10 mouse cellular contexts compared by ENCODE assay signal in genomic region chr8:70553740-70554139, GRCm38 (mm10). TPM values are rescaled to one million over a fixed set of nuclear protein-coding genes. Genes with fewer than 3 reads are reported as not detected.
A peak's percentile ranks its signal among the peaks of the same experiment; 100 is the strongest.
DNase-seq lines count a peak whose midpoint lies in the region; ATAC-seq and TF ChIP-seq lines count a peak whose summit lies in the region.
"Had no signal": no experiment of that assay in that cellular context is flagged by ENCODE, and none has a peak within 500 bp of the region (broad histone marks: within the 10 kb centered on the region; RNA-seq: fewer than 3 reads in every experiment).

No protein-coding gene starts in this region.

- no peak overlapping the region for H3K4me2 ChIP-seq in liver, embryonic 15.5 days
- no peak overlapping the region for H3K4me2 ChIP-seq in intestine, embryonic 15.5 days (replicated peaks)
- H3K4me2 ChIP-seq: embryonic facial prominence, embryonic 15.5 days had no signal

- H3K9me3 ChIP-seq in liver, embryonic 15.5 days (replicated peaks): no peaks in the 10 kb centered on the region
- no peaks in the 10 kb centered on the region for H3K9me3 ChIP-seq in intestine, embryonic 15.5 days
- H3K9me3 ChIP-seq: embryonic facial prominence, embryonic 15.5 days had no signal

- TF ChIP-seq CTCF in gastrocnemius, adult 2 months (IDR thresholded peaks at IDR 0.05): no peak

- peaks cover 7% of the 10 kb centered on the region; the same call in 1 of the 2 replicates for H3K36me3 ChIP-seq in liver, embryonic 15.5 days (replicated peaks)
- no peaks in the 10 kb centered on the region for H3K36me3 ChIP-seq in intestine, embryonic 15.5 days
- H3K36me3 ChIP-seq: embryonic facial prominence, embryonic 15.5 days had no signal

- peaks cover 91% of the 10 kb centered on the region for H3K4me1 ChIP-seq in liver, embryonic 15.5 days (replicated peaks)
- H3K4me1 ChIP-seq in intestine, embryonic 15.5 days (replicated peaks): peaks cover 24% of the 10 kb centered on the region

- intact Hi-C loops in gastrocnemius, adult 2 months (cut with DNase I): loop anchor here (5.0 kb wide), 1 partner anchor 34 kb away; no protein-coding TSS in a partner anchor

- peak overlapping the region; percentile 77; the same call in 1 of the 2 replicates for H3K27ac ChIP-seq in liver, embryonic 15.5 days (replicated peaks)
- H3K27ac ChIP-seq in gastrocnemius, adult 2 months: peak overlapping the region; percentile 94
- no peak overlapping the region for H3K27ac ChIP-seq in intestine, embryonic 15.5 days
- H3K27ac ChIP-seq: embryonic facial prominence, embryonic 15.5 days; liver, embryonic 14.5 days had no signal

- no peak for DNase-seq in liver
- peak; percentile 69 for DNase-seq in adrenal gland, postnatal 25 days
- DNase-seq in gastrocnemius, adult 2 months: peak; percentile 84
- DNase-seq in retina, postnatal 1 day: peak; percentile 72
- DNase-seq in ovary, postnatal 10 days (ENCODE audit: low spot score): no peak
- no peak for DNase-seq in thymus, postnatal 0 days (ENCODE audit: low spot score)

- no peak for ATAC-seq in liver, embryonic 15.5 days (ENCODE audit: insufficient read depth)
- 0 out of 2 replicates have a peak, but pooled peaks have one; percentile 7 for ATAC-seq in intestine, embryonic 15.5 days

- no peak overlapping the region for H3K9ac ChIP-seq in liver, embryonic 15.5 days
- no peak overlapping the region for H3K9ac ChIP-seq in intestine, embryonic 15.5 days
- H3K9ac ChIP-seq: embryonic facial prominence, embryonic 15.5 days; liver, embryonic 14.5 days had no signal

- no peaks in the 10 kb centered on the region for H3K27me3 ChIP-seq in liver, embryonic 15.5 days
- no peaks in the 10 kb centered on the region for H3K27me3 ChIP-seq in intestine, embryonic 15.5 days (replicated peaks)
- H3K27me3 ChIP-seq: embryonic facial prominence, embryonic 15.5 days had no signal

- no peak overlapping the region for H3K4me3 ChIP-seq in liver, embryonic 15.5 days (replicated peaks)
- no peak overlapping the region; the same call in 1 of the 2 replicates for H3K4me3 ChIP-seq in gastrocnemius, adult 2 months
- no peak overlapping the region for H3K4me3 ChIP-seq in intestine, embryonic 15.5 days (replicated peaks)
- H3K4me3 ChIP-seq: embryonic facial prominence, embryonic 15.5 days had no signal

RNA-seq across cellular contexts. Expression of gene Ell, which starts 14.5 kb away (rescaled TPM):
- 11.8 and 14.2 TPM in 2 replicates for polyA plus RNA-seq in liver, embryonic 15.5 days (2015; fragmentation: Nextera tagmentation; extraction: Ambion mirVana)
- total RNA-seq in adrenal gland, postnatal 25 days (2021): 24.3 and 29.8 TPM in 2 replicates
- 10 to 100 TPM; 11.9 to 14.6 TPM for total RNA-seq in gastrocnemius, adult 2 months (2021)
- 15.9 TPM in 2 replicates for polyA plus RNA-seq in intestine, embryonic 15.5 days (2015; fragmentation: Nextera tagmentation; extraction: Ambion mirVana)
- polyA plus RNA-seq in thymus, postnatal 0 days (2015; fragmentation: Nextera tagmentation; extraction: Ambion mirVana): 13.5 and 14.2 TPM in 2 replicates

RNA-seq across cellular contexts. Expression of gene Kxd1, which starts 26.0 kb away (rescaled TPM):
- polyA plus RNA-seq in liver, embryonic 15.5 days (2015; fragmentation: Nextera tagmentation; extraction: Ambion mirVana): 28.9 and 30.2 TPM in 2 replicates
- 68.9 and 85.4 TPM in 2 replicates for total RNA-seq in adrenal gland, postnatal 25 days (2021)
- total RNA-seq in gastrocnemius, adult 2 months (2021): 10 to 100 TPM; 70.4 to 83.9 TPM
- polyA plus RNA-seq in intestine, embryonic 15.5 days (2015; fragmentation: Nextera tagmentation; extraction: Ambion mirVana): 60.5 and 65.8 TPM in 2 replicates
- polyA plus RNA-seq in thymus, postnatal 0 days (2015; fragmentation: Nextera tagmentation; extraction: Ambion mirVana): 66.8 and 68.6 TPM in 2 replicates

RNA-seq across cellular contexts. Expression of gene Fkbp8, which starts 26.2 kb away (rescaled TPM):
- polyA plus RNA-seq in liver, embryonic 15.5 days (2015; fragmentation: Nextera tagmentation; extraction: Ambion mirVana): 163 and 186 TPM in 2 replicates
- total RNA-seq in adrenal gland, postnatal 25 days (2021): 361 and 404 TPM in 2 replicates
- total RNA-seq in gastrocnemius, adult 2 months (2021): 100 to 1,000 TPM; 108 to 112 TPM
- polyA plus RNA-seq in intestine, embryonic 15.5 days (2015; fragmentation: Nextera tagmentation; extraction: Ambion mirVana): 277 and 331 TPM in 2 replicates
- 309 and 319 TPM in 2 replicates for polyA plus RNA-seq in thymus, postnatal 0 days (2015; fragmentation: Nextera tagmentation; extraction: Ambion mirVana)

RNA-seq across cellular contexts. Expression of gene Isyna1, which starts 40.4 kb away (rescaled TPM):
- 43.2 and 44.7 TPM in 2 replicates for polyA plus RNA-seq in liver, embryonic 15.5 days (2015; fragmentation: Nextera tagmentation; extraction: Ambion mirVana)
- 89.7 and 101 TPM in 2 replicates for total RNA-seq in adrenal gland, postnatal 25 days (2021)
- total RNA-seq in gastrocnemius, adult 2 months (2021): 1 to 10 TPM; 3.2 to 4.3 TPM
- polyA plus RNA-seq in intestine, embryonic 15.5 days (2015; fragmentation: Nextera tagmentation; extraction: Ambion mirVana): 123 and 130 TPM in 2 replicates
- polyA plus RNA-seq in thymus, postnatal 0 days (2015; fragmentation: Nextera tagmentation; extraction: Ambion mirVana): 78.9 and 88.4 TPM in 2 replicates

RNA-seq across cellular contexts. Expression of gene Uba52, which starts 43.1 kb away (rescaled TPM):
- polyA plus RNA-seq in liver, embryonic 15.5 days (2015; fragmentation: Nextera tagmentation; extraction: Ambion mirVana): 466 and 562 TPM in 2 replicates
- 1,380 and 1,587 TPM in 2 replicates for total RNA-seq in adrenal gland, postnatal 25 days (2021)
- total RNA-seq in gastrocnemius, adult 2 months (2021): 100 to 1,000 TPM; 777 to 924 TPM
- 957 and 992 TPM in 2 replicates for polyA plus RNA-seq in intestine, embryonic 15.5 days (2015; fragmentation: Nextera tagmentation; extraction: Ambion mirVana)
- polyA plus RNA-seq in thymus, postnatal 0 days (2015; fragmentation: Nextera tagmentation; extraction: Ambion mirVana): 1,327 and 1,441 TPM in 2 replicates

Comparison
In these comparisons a context has a peak if more than half of its experiments do, and no peak if none do; other contexts are left out.
1. DNase-seq: peak in adrenal gland, postnatal 25 days (single experiment), gastrocnemius, adult 2 months (single experiment) and retina, postnatal 1 day (single experiment); none in liver (single experiment), ovary, postnatal 10 days (single experiment) and thymus, postnatal 0 days (single experiment).